Mouse (Mus musculus) right cerebral cortex, adult 18-20 months (tissue): Measurements from ENCODE around the gene Adgrv1.

ENCODE experiments used
- DNase-seq: peaks from one replicate; pipeline ENCODE4 v3.0.0; 2022; ENCODE audit warnings: mixed read lengths

Adgrv1 gene

GRCm38 (mm10) chr13:81133336-81133735, 499.6 kb downstream of the Adgrv1 start:
- DNase-seq = no peak

- no peak for DNase-seq
Observed at GRCm38 (mm10) chr13:81132691-81133090, 500.3 kb downstream of the Adgrv1 start.

DNA sequence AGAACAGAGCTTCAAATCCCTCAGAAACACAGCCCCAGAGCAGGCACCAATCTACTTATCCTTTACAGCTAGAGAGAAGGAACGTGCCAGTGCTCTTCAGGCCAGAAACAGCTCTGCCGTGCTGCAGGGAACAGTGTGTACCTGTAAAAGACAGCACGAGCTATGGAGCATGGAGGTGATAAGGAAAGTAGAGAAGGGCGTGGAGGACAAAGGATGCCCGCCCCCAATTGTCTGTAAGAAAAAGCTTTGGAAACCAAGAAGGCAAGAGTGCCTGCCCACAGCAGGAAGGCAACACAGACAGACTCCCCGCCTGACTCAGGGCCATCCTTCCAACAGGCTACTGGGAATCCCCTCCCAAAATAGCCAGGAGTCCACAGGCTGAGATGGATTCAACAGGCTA, 501.1 kb downstream of the Adgrv1 start:
- no peak for DNase-seq

- DNase-seq = no peak
Observed at GRCm38 (mm10) chr13:81130742-81131524, 502.0 kb downstream of the Adgrv1 start.

GRCm38 (mm10) chr13:81125846-81126245, 507.1 kb downstream of the Adgrv1 start:
- DNase-seq = no peak

DNA sequence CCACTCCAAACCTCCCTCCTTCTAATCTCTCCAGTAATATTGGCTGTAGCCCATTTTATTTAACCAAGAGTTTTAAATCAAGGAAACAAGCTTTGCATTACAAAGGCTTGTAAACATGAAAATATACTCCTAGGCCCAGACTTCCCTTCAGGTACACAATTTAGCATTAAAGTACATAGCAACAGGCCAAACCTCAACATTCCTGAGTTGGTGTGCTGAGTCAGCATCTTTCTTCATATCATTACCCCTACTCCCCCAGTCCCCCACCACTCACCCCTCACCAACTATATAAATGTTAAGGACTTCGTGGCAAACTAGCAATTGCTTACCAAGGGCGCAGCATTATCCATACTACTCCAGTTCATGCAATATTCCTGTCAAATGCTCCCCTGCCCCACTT, 510.7 kb downstream of the Adgrv1 start:
- no peak for DNase-seq

DNA sequence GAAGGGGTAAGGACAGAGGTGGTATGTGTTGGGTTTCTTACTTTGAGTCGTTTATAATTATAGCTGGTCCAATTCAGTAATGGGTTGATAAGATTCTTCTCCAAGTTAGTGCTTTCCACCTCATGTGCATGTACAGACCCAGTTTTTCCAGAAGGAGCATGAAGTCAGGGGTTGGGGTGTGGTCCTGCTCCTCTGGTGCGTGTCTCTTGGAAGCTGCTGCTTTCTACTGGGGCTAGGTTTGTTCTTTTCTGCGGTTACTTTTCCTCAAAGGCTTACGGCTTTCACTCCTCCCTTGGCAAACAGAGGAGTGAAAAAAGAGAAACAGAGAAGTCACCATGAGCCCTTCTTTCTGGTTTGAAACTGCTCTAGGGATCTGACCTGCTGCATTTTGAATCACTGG, 522.5 kb downstream of the Adgrv1 start:
- DNase-seq = no peak

- no peak for DNase-seq
Observed at GRCm38 (mm10) chr13:81109676-81110075, 523.3 kb downstream of the Adgrv1 start.

- DNase-seq = peak; percentile 13
Observed at GRCm38 (mm10) chr13:81108526-81109302, 524.2 kb downstream of the Adgrv1 start.

GRCm38 (mm10) chr13:81107436-81107835, 525.5 kb downstream of the Adgrv1 start:
- no peak for DNase-seq

GRCm38 (mm10) chr13:81103794-81104193, 529.2 kb downstream of the Adgrv1 start:
- DNase-seq = no peak

- DNase-seq = no peak
Observed at GRCm38 (mm10) chr13:81096424-81096823, 536.5 kb downstream of the Adgrv1 start.

GRCm38 (mm10) chr13:81094513-81094912, 538.4 kb downstream of the Adgrv1 start:
- peak; percentile 25 for DNase-seq

GRCm38 (mm10) chr13:81090051-81090836, 542.7 kb downstream of the Adgrv1 start:
- no peak for DNase-seq

GRCm38 (mm10) chr13:81086969-81087682, 545.8 kb downstream of the Adgrv1 start:
- peak; percentile 29 for DNase-seq

DNA sequence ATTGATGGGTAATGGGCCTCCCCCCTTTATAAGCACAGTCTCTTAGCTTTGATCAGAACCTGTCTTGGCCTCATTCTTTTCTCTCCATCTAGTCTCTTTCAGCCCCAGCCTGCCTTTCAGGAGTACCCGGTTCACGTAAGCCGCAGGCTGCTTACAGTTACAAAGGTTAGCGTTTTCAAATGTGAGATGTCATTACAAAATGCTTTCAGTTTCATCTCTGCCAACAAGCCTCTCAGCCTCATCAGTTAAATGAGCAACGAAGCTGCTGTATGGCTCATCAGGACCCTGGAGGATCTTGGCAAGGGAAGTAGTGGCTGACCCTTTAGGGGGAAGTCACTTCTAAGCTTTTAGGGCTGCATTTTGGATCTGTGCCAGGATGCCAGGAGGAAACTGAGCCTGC, 560.7 kb downstream of the Adgrv1 start:
- no peak for DNase-seq

- DNase-seq = no peak
Observed at GRCm38 (mm10) chr13:81051448-81051847, 581.5 kb downstream of the Adgrv1 start.

DNA sequence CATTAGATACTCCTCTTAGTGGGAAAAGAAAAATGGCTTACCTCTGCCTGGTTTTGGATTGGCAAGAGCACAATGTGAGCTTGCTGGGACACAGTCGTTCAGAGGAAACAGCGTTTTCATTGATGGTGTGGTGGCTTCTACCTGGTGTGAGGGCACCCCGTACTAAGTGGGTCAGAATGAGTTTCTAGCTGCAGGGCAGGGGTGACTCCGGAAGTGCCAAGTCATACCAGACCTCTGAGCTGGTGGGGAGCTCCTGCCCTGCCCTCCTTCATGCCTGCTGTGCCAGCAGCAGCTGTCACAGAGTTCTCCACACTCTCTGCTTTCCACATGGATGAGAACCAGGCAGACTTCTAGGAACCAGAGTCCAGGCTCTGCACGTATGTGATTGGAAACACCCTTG, 582.0 kb downstream of the Adgrv1 start:
- DNase-seq = no peak

GRCm38 (mm10) chr13:81045345-81045744, 587.6 kb downstream of the Adgrv1 start:
- DNase-seq = no peak
